Mouse (Mus musculus) midbrain, embryonic 14.5 days (tissue): ENCODE results near the gene Cd79b. TPM values are rescaled to one million over a fixed set of nuclear protein-coding genes. Genes with fewer than 3 reads are reported as not detected.

Source experiments
- ATAC-seq: fragments of 200-750 bp; cut with Nextera tagmentation; 2 replicates; pipeline ENCODE4 v1.8.0; 2017; ENCODE audit warnings: moderate number of reproducible peaks, moderate library complexity; ENCODE audit not compliant: low FRiP score, low TSS enrichment
- DNase-seq: peaks from one replicate; pipeline ENCODE4 v3.0.0-alpha.2; 2015
- H3K27ac ChIP-seq: fragments of 300-500 bp; sonication (generic); replicated peaks from 2 replicates; pipeline ENCODE4 v1.5.1; 2014; ENCODE audit warnings: mild to moderate bottlenecking, low read depth, low read length, moderate library complexity
- H3K27me3 ChIP-seq: fragments of 300-500 bp; sonication (generic); 2 replicates; pipeline ENCODE4 v1.6.1; 2014; ENCODE audit warnings: low read length, control low read depth, mixed read lengths; ENCODE audit not compliant: control insufficient read depth, insufficient read depth
- H3K36me3 ChIP-seq: fragments of 300-500 bp; sonication (generic); 2 replicates; pipeline ENCODE4 v1.6.1; 2014; ENCODE audit warnings: low read length, control low read depth; ENCODE audit not compliant: control insufficient read depth, insufficient read depth
- H3K4me1 ChIP-seq: fragments of 300-500 bp; sonication (generic); 2 replicates; pipeline ENCODE4 v1.6.1; 2014; ENCODE audit warnings: mild to moderate bottlenecking, antibody characterized with exemption, low read length, control low read depth; ENCODE audit not compliant: control insufficient read depth, insufficient read depth
- H3K4me2 ChIP-seq: fragments of 300-500 bp; sonication (generic); 2 replicates; pipeline ENCODE4 v1.6.1; 2014; ENCODE audit warnings: mild to moderate bottlenecking, low read length, moderate library complexity
- H3K4me3 ChIP-seq: fragments of 300-500 bp; sonication (generic); replicated peaks from 2 replicates; pipeline ENCODE4 v1.5.1; 2014; ENCODE audit warnings: low read depth, low read length
- H3K9ac ChIP-seq: fragments of 300-500 bp; sonication (generic); replicated peaks from 2 replicates; pipeline ENCODE4 v1.6.1; 2014; ENCODE audit warnings: mild to moderate bottlenecking, low read length, moderate library complexity
- H3K9me3 ChIP-seq: fragments of 300-500 bp; sonication (generic); 2 replicates; pipeline ENCODE4 v1.6.1; 2016; ENCODE audit warnings: low read length, control low read depth, mixed read lengths; ENCODE audit not compliant: control insufficient read depth
- WGBS: fragments of 180-500 bp; shearing (Covaris S2); extraction: QIAGEN DNeasy Blood & Tissue Kit; methylation state at CpG from one replicate; pipeline ENCODE4 v1.1.7; 2014; 5-methylcytosine and 5-hydroxymethylcytosine counted together
- polyA plus RNA-seq: library from polyadenylated mRNA; unstranded; fragments of >200 nt; fragmentation: Nextera tagmentation; extraction: Ambion mirVana; gene quantifications from 2 replicates; pipeline ENCODE4 v1.2.1, GENCODE M21; 2014

Cd79b gene
- polyA plus RNA-seq, 1 experiment from 2014 or later = 0.59 TPM

GRCm38 (mm10) chr11:106273811-106274210, 40.8 kb downstream of the Cd79b start:
- no peaks in the 10 kb centered on the region for H3K27me3 ChIP-seq
- H3K9me3 ChIP-seq = no peaks in the 10 kb centered on the region
- WGBS = 97% methylated on average over 6 of the region's 6 CpGs
- no peak for DNase-seq
- no peaks in the 10 kb centered on the region for H3K36me3 ChIP-seq
- H3K4me1 ChIP-seq = peaks cover 11% of the 10 kb centered on the region
- no peak overlapping the region for H3K4me3 ChIP-seq
- no peak for ATAC-seq
- no peak overlapping the region for H3K9ac ChIP-seq
- no peak overlapping the region for H3K27ac ChIP-seq
- peak overlapping the region; percentile 82; the same call in 1 of the 2 replicates for H3K4me2 ChIP-seq

- Histone ChIP-seq H3K27ac (peak overlapping the region; percentile 79; the same call in 1 of the 2 replicates), H3K4me2 (peak overlapping the region; percentile 82), H3K9ac (peak overlapping the region; percentile 43), H3K4me3 (peak overlapping the region; percentile 94), H3K27me3 (no peaks in the 10 kb centered on the region), H3K9me3 (no peaks in the 10 kb centered on the region), H3K36me3 (no peaks in the 10 kb centered on the region), H3K4me1 (peaks cover 16% of the 10 kb centered on the region)
- DNase-seq = no peak
- ATAC-seq = peak; percentile 12; the same call in 1 of the 2 replicates
- 21% methylated on average over 16 of the region's 16 CpGs for WGBS
These were observed 41.3 kb downstream of the Cd79b start for GRCm38 (mm10) chr11:106273311-106273684.

DNA sequence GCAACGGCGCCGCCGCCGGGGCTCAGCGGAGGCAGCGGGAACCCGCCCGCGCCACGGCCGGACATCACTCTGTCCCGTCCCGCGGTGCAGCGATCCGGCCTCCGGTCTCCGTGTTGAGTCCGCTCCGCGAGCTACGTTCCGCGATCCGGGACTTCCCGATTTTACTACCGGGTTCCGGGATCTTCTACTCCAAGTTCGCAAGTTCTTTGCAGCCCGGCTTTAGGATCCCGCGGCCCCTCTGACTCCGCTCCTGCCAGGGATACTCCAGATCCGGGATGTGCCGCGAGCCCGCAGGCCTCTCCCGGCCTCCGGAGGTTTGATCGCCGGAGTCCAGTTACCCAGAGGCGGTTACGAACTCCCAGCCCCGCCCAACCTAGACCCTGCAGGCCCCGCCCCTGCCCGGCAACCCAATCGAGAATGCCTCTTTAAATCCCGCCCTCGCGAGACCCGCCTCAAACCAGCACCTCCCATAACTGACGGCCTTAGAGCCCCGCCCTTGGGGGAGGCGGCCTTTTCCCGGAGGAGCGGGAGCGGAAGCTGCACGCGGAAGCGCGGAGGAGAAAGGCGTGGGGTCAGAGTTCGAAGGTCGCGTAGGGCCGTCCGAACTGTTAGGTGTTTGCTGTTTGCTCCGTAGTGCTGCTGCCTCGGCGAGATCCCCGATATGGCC, 41.8 kb downstream of the Cd79b start, which contains the start of gene Smarcd2:
Gene Smarcd2 (minus strand): TSS at position 329 of the 667 bp plus-strand sequence.
- peak within 1 kb of the TSS; percentile 82 for H3K4me2 ChIP-seq
- ATAC-seq (peak; percentile 93), DNase-seq (peak; percentile 98)
- H3K9ac ChIP-seq = peak within 1 kb of the TSS; percentile 91
- H3K27me3 ChIP-seq = no peaks in the 10 kb centered on the region
- peak within 1 kb of the TSS; percentile 94 for H3K4me3 ChIP-seq
- H3K4me1 ChIP-seq = peaks cover 16% of the 10 kb centered on the region
- peak within 1 kb of the TSS; percentile 79 for H3K27ac ChIP-seq
- WGBS = under 1% methylated on average over 72 of the region's 72 CpGs
- no peaks in the 10 kb centered on the region for H3K9me3 ChIP-seq
- no peaks in the 10 kb centered on the region for H3K36me3 ChIP-seq

GRCm38 (mm10) chr11:106271794-106272643, 42.5 kb downstream of the Cd79b start:
- H3K36me3 ChIP-seq = peaks cover 5% of the 10 kb centered on the region; the same call in 1 of the 2 replicates
- 2% methylated on average over 41 of the region's 41 CpGs for WGBS

GRCm38 (mm10) chr11:106271131-106271793, 43.3 kb downstream of the Cd79b start:
- H3K4me3 ChIP-seq = peak overlapping the region; percentile 94
- H3K36me3 ChIP-seq = peaks cover 12% of the 10 kb centered on the region
- H3K9ac ChIP-seq = peak overlapping the region; percentile 91
- DNase-seq = no peak
- no peaks in the 10 kb centered on the region for H3K9me3 ChIP-seq
- peaks cover 15% of the 10 kb centered on the region for H3K4me1 ChIP-seq
- WGBS = 53% methylated on average over 5 of the region's 5 CpGs
- ATAC-seq = no peak
- H3K27ac ChIP-seq = no peak overlapping the region; the same call in 1 of the 2 replicates
- peak overlapping the region; percentile 82 for H3K4me2 ChIP-seq
- no peaks in the 10 kb centered on the region for H3K27me3 ChIP-seq

More at GRCm38 (mm10) chr11:106271794-106272643, 42.5 kb downstream of the Cd79b start:
- H3K4me3 ChIP-seq = peak overlapping the region; percentile 94
- peak overlapping the region; percentile 91 for H3K9ac ChIP-seq
- no peaks in the 10 kb centered on the region for H3K9me3 ChIP-seq
- DNase-seq (peak; percentile 36), ATAC-seq (peak; percentile 15)
- H3K27me3 ChIP-seq = no peaks in the 10 kb centered on the region
- peaks cover 16% of the 10 kb centered on the region for H3K4me1 ChIP-seq
- H3K27ac ChIP-seq = peak overlapping the region; percentile 79
- H3K4me2 ChIP-seq = peak overlapping the region; percentile 82

- H3K4me1 ChIP-seq = peaks cover 13% of the 10 kb centered on the region
- no peaks in the 10 kb centered on the region for H3K9me3 ChIP-seq
- H3K4me3 ChIP-seq = no peak overlapping the region
- H3K27ac ChIP-seq = peak overlapping the region; percentile 14
- 0 out of 2 replicates have a peak overlapping the region, but pooled peaks have one; percentile 8 for H3K4me2 ChIP-seq
- ATAC-seq (no peak), DNase-seq (peak; percentile 27)
- 46% methylated on average over 3 of the region's 3 CpGs for WGBS
- H3K27me3 ChIP-seq = no peaks in the 10 kb centered on the region
- peak overlapping the region; percentile 17; the same call in 1 of the 2 replicates for H3K9ac ChIP-seq
- H3K36me3 ChIP-seq = peaks cover 34% of the 10 kb centered on the region
These were observed 45.5 kb downstream of the Cd79b start for GRCm38 (mm10) chr11:106269060-106269431.

GRCm38 (mm10) chr11:106268326-106269059, 46.1 kb downstream of the Cd79b start:
- Histone ChIP-seq H3K4me1 (peaks cover 13% of the 10 kb centered on the region), H3K36me3 (peaks cover 40% of the 10 kb centered on the region), H3K9me3 (no peaks in the 10 kb centered on the region), H3K27me3 (no peaks in the 10 kb centered on the region), H3K27ac (peak overlapping the region; percentile 14), H3K4me3 (no peak overlapping the region), H3K9ac (peak overlapping the region; percentile 35), H3K4me2 (0 out of 2 replicates have a peak overlapping the region, but pooled peaks have one; percentile 8)
- no peak for ATAC-seq
- WGBS = 71% methylated on average over 8 of the region's 8 CpGs
- DNase-seq = no peak

- Histone ChIP-seq H3K36me3 (peaks cover 46% of the 10 kb centered on the region), H3K9me3 (no peaks in the 10 kb centered on the region), H3K4me2 (no peak overlapping the region), H3K27ac (0 out of 2 replicates have a peak overlapping the region, but pooled peaks have one; percentile 14), H3K4me3 (no peak overlapping the region), H3K4me1 (peaks cover 13% of the 10 kb centered on the region), H3K27me3 (no peaks in the 10 kb centered on the region), H3K9ac (peak overlapping the region; percentile 14; the same call in 1 of the 2 replicates)
- no peak for ATAC-seq
- 76% methylated on average over 5 of the region's 5 CpGs for WGBS
- DNase-seq = no peak
These were observed 46.7 kb downstream of the Cd79b start for GRCm38 (mm10) chr11:106267871-106268270.
